Mouse (Mus musculus) testis, adult 2 months (tissue): ENCODE measurements around the gene Kdr. TPM values are rescaled to one million over a fixed set of nuclear protein-coding genes. Genes with fewer than 3 reads are reported as not detected.
A peak's percentile ranks its signal among the peaks of the same experiment; 100 is the strongest.

ENCODE experiments used
- H3K27ac ChIP-seq: fragments of 200-500 bp; 2 replicates; pipeline ENCODE4 v1.5.1; 2012; ENCODE audit warnings: low read depth, low read length; ENCODE audit not compliant: control insufficient read depth, insufficient read depth
- H3K27me3 ChIP-seq: fragments of 200-500 bp; 2 replicates; pipeline ENCODE4 v1.6.1; 2012; ENCODE audit warnings: mild to moderate bottlenecking, low read length, moderate library complexity; ENCODE audit not compliant: control insufficient read depth, insufficient read depth
- H3K36me3 ChIP-seq: fragments of 200-500 bp; 2 replicates; pipeline ENCODE4 v1.6.1; 2012; ENCODE audit warnings: mild to moderate bottlenecking, low read length; ENCODE audit not compliant: control insufficient read depth, insufficient read depth
- H3K4me1 ChIP-seq: fragments of 200-500 bp; 2 replicates; pipeline ENCODE4 v1.6.1; 2012; ENCODE audit warnings: low read length; ENCODE audit not compliant: control insufficient read depth, insufficient read depth
- H3K4me3 ChIP-seq: fragments of 200-500 bp; 2 replicates; pipeline ENCODE4 v1.5.1; 2012; ENCODE audit warnings: low read depth, mild to moderate bottlenecking, low read length, moderate library complexity, mixed read lengths; ENCODE audit not compliant: control insufficient read depth
- CTCF ChIP-seq: fragments of 200-500 bp; IDR thresholded peaks from 2 replicates; pipeline ENCODE4 v1.5.1; 2012; ENCODE audit warnings: low read depth, mild to moderate bottlenecking, inconsistent platforms, low read length, moderate library complexity; ENCODE audit not compliant: control insufficient read depth, insufficient read depth, insufficient replicate concordance
- POLR2A ChIP-seq: fragments of 200-500 bp; IDR thresholded peaks from 2 replicates; pipeline ENCODE4 v1.6.1; 2012; ENCODE audit warnings: low read depth, mild to moderate bottlenecking, inconsistent platforms, low read length, moderate library complexity; ENCODE audit not compliant: control insufficient read depth
- polyA plus RNA-seq: library from polyadenylated mRNA; depleted of rRNA; stranded (reverse); fragments of >200 nt; gene quantifications from 2 replicates; pipeline ENCODE4 v1.2.3, GENCODE M21; 2012

The Kdr gene
- polyA plus RNA-seq, 1 experiment, result 1.3 TPM

DNA sequence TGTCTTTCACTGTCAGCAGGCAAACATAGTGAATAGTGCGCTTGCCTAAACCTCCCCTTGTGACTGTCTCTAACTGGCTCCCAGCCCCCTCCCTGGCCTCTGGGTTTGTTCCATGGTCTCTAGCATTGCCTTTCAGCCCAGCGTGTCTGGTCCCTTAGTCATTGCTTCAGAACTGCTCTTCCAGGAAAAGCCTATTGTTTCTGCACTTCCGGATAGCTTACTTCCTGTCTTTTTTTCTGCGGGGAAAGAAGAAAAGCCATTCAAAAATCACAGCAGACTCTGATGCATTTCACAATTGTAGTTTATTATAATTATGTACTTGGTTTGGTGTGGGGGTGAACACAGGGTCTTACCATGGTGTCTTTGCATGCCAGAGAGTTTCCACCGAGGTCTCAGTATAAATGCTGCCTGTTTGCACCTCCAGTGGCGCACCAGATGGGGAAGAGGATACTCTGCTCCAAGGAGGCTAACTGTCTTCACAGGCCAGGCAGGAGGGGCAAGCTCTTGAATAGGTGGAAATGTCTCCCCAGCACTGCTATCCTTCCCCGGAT is 35.7 kb upstream of the Kdr start:
- H3K27ac ChIP-seq, result no peak overlapping the region
- no peaks in the 10 kb centered on the region for H3K27me3 ChIP-seq
- H3K4me3 ChIP-seq, result no peak overlapping the region
- H3K36me3 ChIP-seq, result no peaks in the 10 kb centered on the region
- peaks cover 6% of the 10 kb centered on the region for H3K4me1 ChIP-seq
- TF ChIP-seq POLR2A (no peak), CTCF (no peak)

DNA sequence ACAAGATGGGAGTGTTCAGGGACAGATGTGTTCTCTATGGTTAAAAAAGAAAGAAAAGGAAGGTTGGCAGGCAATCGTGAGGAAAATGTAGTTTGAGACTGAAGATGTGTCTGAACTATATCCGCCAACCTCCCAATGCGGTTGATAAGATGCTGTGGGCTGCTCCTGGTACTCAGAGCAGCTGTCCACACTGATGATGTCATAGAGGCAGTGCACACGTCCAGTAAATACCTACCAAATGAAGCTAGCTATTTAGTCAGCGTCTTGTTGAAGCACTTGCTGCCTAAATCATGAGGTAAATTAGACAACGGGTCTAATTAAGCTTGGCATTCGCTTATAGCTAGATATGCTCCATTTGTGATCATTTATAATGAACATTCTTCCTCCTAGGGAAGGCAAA is 28.1 kb upstream of the Kdr start:
- Histone ChIP-seq H3K36me3 (no peaks in the 10 kb centered on the region), H3K27ac (no peak overlapping the region), H3K4me1 (peaks cover 2% of the 10 kb centered on the region), H3K4me3 (no peak overlapping the region), H3K27me3 (no peaks in the 10 kb centered on the region)
- TF ChIP-seq POLR2A, result no peak

GRCm38 (mm10) chr5:75990212-75990611 is 12.0 kb upstream of the Kdr start:
- TF ChIP-seq POLR2A (no peak), CTCF (no peak)

DNA sequence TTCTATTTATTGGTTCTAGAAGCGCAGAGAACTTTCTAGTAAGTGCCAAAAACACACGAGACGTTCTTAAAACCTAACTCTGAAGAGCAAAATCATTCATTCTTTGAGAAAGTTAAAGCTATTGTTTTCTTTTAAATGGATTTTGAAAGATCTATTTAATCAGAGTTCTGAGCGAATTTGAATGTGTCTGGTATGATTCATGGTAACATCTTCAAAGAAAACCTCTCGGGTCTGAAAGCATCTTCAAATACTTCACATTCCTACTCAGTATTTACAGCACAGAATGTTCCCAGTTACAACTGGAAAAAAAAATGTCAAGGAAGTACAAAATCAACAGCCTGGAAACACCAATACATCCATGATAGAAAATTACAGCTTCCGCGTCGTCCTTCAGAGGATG is 9.3 kb upstream of the Kdr start:
- H3K27me3 ChIP-seq, result no peaks in the 10 kb centered on the region
- TF ChIP-seq POLR2A, result no peak
- no peak for TF ChIP-seq CTCF
- H3K36me3 ChIP-seq, result no peaks in the 10 kb centered on the region
- no peak overlapping the region for H3K27ac ChIP-seq
- H3K4me1 ChIP-seq, result no peaks in the 10 kb centered on the region
- no peak overlapping the region for H3K4me3 ChIP-seq

More at GRCm38 (mm10) chr5:75990212-75990611, 12.0 kb upstream of the Kdr start:
- H3K27me3 ChIP-seq, result no peaks in the 10 kb centered on the region
- H3K4me1 ChIP-seq, result no peaks in the 10 kb centered on the region
- no peak overlapping the region for H3K27ac ChIP-seq
- H3K36me3 ChIP-seq, result no peaks in the 10 kb centered on the region
- H3K4me3 ChIP-seq, result no peak overlapping the region

GRCm38 (mm10) chr5:75980521-75981311 is 2.5 kb upstream of the Kdr start:
- H3K4me3 ChIP-seq, result no peak overlapping the region
- no peaks in the 10 kb centered on the region for H3K27me3 ChIP-seq
- H3K4me1 ChIP-seq, result no peaks in the 10 kb centered on the region
- H3K36me3 ChIP-seq, result no peaks in the 10 kb centered on the region
- H3K27ac ChIP-seq, result no peak overlapping the region
- TF ChIP-seq CTCF, result 0 out of 2 replicates have a peak, but pooled peaks have one; percentile 7
- no peak for TF ChIP-seq POLR2A

- Histone ChIP-seq H3K27ac (no peak overlapping the region), H3K27me3 (no peaks in the 10 kb centered on the region), H3K4me1 (no peaks in the 10 kb centered on the region), H3K36me3 (no peaks in the 10 kb centered on the region), H3K4me3 (no peak overlapping the region)
- TF ChIP-seq POLR2A, result no peak
- no peak for TF ChIP-seq CTCF
Observed at GRCm38 (mm10) chr5:75979108-75979507, 850 bp upstream of the Kdr start.

DNA sequence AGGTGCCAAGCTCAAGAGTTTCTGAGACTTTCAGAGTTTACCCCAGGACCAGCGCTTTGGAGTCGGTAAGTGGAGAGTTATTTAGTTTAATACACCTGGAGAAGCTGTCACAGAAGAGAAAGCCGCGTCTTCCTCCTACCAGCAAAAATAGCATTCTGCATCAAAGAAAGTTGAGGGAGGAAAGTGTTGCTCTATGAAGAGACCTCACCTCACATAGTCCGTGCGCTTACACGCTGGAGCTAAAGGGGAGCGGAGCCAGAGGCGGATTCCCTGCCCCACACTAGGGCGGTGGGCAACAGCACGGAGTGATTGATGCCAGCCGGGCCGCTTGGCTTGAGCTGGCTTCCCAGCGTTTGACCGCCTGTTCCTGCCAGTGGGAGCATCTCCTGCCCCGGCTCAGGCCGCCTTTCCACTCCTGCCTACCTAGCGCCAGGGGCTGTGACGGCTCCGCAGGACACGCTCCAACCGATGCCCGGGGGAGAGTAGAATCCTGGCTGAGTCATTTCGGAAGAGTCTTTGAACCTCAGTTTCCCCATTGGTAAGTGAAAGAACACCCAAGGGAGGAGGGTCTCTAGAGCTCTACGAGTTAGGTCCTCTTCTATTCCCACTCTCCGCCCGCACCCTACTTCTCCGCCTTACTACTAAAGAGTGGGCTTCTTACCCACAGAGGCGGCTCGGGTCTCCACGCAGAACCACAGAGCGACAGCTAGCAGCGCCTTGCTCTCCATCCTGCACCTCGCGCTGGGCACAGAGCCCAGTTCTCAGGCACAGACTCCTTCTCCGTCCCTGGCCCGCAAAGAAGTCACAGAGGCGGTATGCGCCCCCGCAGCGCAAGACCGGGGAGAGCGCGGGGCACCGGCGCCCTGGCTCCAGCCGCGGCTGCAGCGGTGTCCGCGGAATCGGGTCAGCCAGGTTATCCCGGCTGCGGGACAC is 551 bp downstream of the Kdr start:
- no peaks in the 10 kb centered on the region for H3K27me3 ChIP-seq
- TF ChIP-seq CTCF (no peak), POLR2A (no peak)
- H3K36me3 ChIP-seq, result no peaks in the 10 kb centered on the region
- H3K4me3 ChIP-seq, result peak overlapping the region; percentile 66
- H3K27ac ChIP-seq, result 0 out of 2 replicates have a peak overlapping the region, but pooled peaks have one; percentile 3
- H3K4me1 ChIP-seq, result no peaks in the 10 kb centered on the region
